Mouse (Mus musculus) bone marrow, adult 2 months (tissue): ENCODE results near the gene Tmem186. TPM values are rescaled to one million over a fixed set of nuclear protein-coding genes. Genes with fewer than 3 reads are reported as not detected.

Experiments used
- H3K27ac ChIP-seq: fragments of 200-500 bp; 2 replicates; pipeline ENCODE4 v1.5.1; 2012; ENCODE audit warnings: low read depth, mild to moderate bottlenecking, control low read depth, inconsistent platforms, low read length; ENCODE audit not compliant: control insufficient read depth, poor library complexity, insufficient read depth
- H3K4me1 ChIP-seq: fragments of 200-500 bp; 2 replicates; pipeline ENCODE4 v1.6.1; 2011; ENCODE audit warnings: low read length; ENCODE audit not compliant: control insufficient read depth, insufficient read depth
- H3K4me3 ChIP-seq: fragments of 200-500 bp; replicated peaks from 2 replicates; pipeline ENCODE3; 2011; ENCODE audit warnings: mild to moderate bottlenecking, low read depth, low read length, control low read depth; ENCODE audit not compliant: control insufficient read depth
- CTCF ChIP-seq: fragments of 200-500 bp; IDR thresholded peaks from 2 replicates; pipeline ENCODE4 v1.5.1; 2011; ENCODE audit warnings: low read length, control low read depth; ENCODE audit not compliant: control insufficient read depth, insufficient read depth
- POLR2A ChIP-seq: fragments of 200-500 bp; IDR thresholded peaks from 2 replicates; pipeline ENCODE4 v1.6.1; 2011; ENCODE audit warnings: low read depth, mild to moderate bottlenecking, control low read depth, low read length, borderline replicate concordance; ENCODE audit not compliant: control insufficient read depth
- WGBS: fragments of 180-500 bp; shearing (Covaris S2); methylation state at CpG from one replicate; pipeline ENCODE4 v1.1.7; 2018; 5-methylcytosine and 5-hydroxymethylcytosine counted together
- polyA plus RNA-seq: library from polyadenylated mRNA; stranded (reverse); fragments of >200 nt; gene quantifications from 2 replicates; pipeline ENCODE4 v1.2.4, GENCODE M21; 2011; ENCODE audit warnings: low replicate concordance; ENCODE audit not compliant: missing spikeins, insufficient read depth, insufficient read length

The Tmem186 gene
- polyA plus RNA-seq, 1 experiment, result 8.0 TPM

DNA sequence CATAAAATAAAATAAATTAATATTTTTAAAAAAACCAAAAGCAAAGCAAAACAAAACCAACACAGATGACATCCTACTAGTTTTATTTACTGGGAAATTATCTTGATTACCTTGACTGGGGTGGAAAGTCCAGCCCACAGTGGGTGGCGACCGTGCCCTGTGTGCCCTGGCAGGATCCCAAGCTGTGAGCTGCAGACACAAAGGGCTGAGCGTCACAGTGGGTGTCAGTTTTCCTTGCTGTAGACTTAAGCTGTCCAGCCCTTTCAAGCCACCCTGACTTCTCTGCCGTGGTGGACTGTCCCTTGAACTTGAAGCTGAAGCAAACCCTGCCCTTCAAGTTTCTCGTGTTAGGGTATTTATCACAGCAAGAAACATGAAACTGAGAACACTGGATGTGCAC, 40.5 kb upstream of the Tmem186 start:
- H3K4me1 ChIP-seq, result peaks cover 3% of the 10 kb centered on the region
- WGBS, result 53% methylated on average over 5 of the region's 5 CpGs
- peak overlapping the region; percentile 83 for H3K27ac ChIP-seq
- TF ChIP-seq POLR2A (peak; percentile 49), CTCF (no peak)
- no peak overlapping the region for H3K4me3 ChIP-seq

DNA sequence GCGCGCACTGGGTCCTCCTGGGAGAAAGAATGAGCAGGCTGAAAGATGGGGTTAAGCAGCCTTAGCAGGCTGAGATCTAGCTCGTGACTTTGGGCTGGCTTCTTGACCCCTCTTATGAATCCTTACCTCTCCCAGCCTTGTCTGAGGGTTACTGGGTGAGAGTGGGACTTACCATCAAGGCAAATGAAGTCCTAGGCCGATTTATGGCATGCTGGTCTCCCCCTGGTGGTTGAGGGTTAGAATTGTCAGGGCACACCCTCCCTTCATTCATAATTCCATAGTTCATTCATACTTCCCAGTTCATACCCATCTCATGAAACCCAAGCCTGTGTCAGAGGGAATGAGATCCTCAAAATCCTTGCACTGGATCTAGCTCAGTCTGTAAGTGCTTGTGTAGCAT, 39.3 kb upstream of the Tmem186 start:
- WGBS, result 54% methylated on average over 4 of the region's 4 CpGs
- H3K4me3 ChIP-seq, result no peak overlapping the region
- H3K27ac ChIP-seq, result peak overlapping the region; percentile 80
- peaks cover 3% of the 10 kb centered on the region for H3K4me1 ChIP-seq
- peak; percentile 92 for TF ChIP-seq CTCF
- TF ChIP-seq POLR2A, result no peak

DNA sequence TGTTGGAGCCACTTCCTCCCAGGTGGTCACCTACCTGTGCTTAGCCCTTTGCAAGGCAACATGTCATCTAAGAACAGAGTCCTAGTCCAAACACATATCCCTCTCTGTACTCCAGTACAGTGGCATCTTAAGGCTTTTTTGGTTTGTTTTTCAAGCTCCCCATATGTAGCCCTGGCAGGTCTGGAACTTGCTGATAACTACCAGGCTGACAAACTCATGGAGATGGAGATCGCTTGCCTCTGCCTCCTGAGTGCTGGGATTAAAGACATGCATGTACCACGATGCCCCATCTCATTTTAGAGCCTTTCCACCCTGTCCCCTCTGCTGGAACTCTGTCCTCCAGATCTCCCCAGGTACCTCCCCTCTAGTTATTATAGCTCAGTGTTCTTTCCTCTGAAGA, 38.7 kb upstream of the Tmem186 start:
- peaks cover 3% of the 10 kb centered on the region for H3K4me1 ChIP-seq
- H3K4me3 ChIP-seq, result peak overlapping the region; percentile 19
- peak overlapping the region; percentile 80 for H3K27ac ChIP-seq
- WGBS, result 39% methylated on average over 2 of the region's 2 CpGs
- TF ChIP-seq POLR2A, result no peak
- no peak for TF ChIP-seq CTCF

DNA sequence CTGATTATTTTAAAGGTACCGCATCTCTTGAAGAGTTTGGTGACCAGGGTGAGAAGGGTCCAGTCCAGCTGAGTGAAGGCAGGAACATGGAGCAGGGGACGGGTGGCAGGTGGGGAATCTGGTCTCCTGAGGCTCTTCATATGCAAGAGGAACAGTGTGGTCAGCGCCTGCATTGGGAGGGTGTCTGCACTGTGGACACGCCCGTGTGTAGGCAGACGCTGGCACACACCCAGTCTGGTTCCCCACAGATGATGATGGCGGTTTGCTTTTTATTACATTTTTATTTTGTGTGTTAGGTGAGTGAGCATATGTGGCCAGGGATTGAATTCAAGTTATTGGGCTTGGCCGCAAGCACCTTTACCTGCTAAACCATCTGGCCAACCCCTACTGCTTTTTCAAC, 38.0 kb upstream of the Tmem186 start:
- 53% methylated on average over 8 of the region's 8 CpGs for WGBS
- Histone ChIP-seq H3K4me1 (peaks cover 4% of the 10 kb centered on the region), H3K4me3 (peak overlapping the region; percentile 5), H3K27ac (peak overlapping the region; percentile 80)
- no peak for TF ChIP-seq CTCF
- TF ChIP-seq POLR2A, result peak; percentile 52; the same call in 1 of the 2 replicates

GRCm38 (mm10) chr16:8674165-8674564, 36.7 kb upstream of the Tmem186 start:
- TF ChIP-seq CTCF (peak; percentile 80), POLR2A (no peak)
- WGBS, result 0% methylated on average over 8 of the region's 8 CpGs
- peaks cover 9% of the 10 kb centered on the region for H3K4me1 ChIP-seq
- peak overlapping the region; percentile 27 for H3K4me3 ChIP-seq
- peak overlapping the region; percentile 31 for H3K27ac ChIP-seq

DNA sequence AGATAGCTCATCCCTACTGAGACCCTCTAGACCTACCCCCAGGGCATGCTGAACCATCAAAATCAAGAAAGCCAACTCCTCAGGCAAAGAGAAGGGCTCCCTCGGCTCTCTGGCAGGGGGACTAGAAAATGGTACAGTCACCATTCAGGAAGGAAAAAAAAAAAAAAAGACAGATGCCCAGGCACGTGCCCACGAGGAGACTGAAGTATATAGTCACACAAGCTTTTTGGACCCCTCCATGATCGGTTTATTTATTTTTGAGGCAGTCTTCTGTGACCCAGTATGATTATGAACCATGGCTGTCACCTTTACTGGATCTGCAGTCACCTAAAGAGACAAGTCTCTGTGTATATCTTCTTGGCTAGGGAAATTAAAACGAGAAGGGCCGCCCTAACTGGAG, 35.8 kb upstream of the Tmem186 start:
- H3K4me1 ChIP-seq, result peaks cover 10% of the 10 kb centered on the region
- TF ChIP-seq CTCF, result no peak
- TF ChIP-seq POLR2A, result no peak
- WGBS, result 23% methylated on average over 6 of the region's 6 CpGs
- no peak overlapping the region for H3K4me3 ChIP-seq
- no peak overlapping the region for H3K27ac ChIP-seq

GRCm38 (mm10) chr16:8672811-8673210, 35.3 kb upstream of the Tmem186 start:
- Histone ChIP-seq H3K27ac (peak overlapping the region; percentile 45; the same call in 1 of the 2 replicates), H3K4me1 (peaks cover 10% of the 10 kb centered on the region), H3K4me3 (no peak overlapping the region)
- TF ChIP-seq CTCF (no peak), POLR2A (no peak)

DNA sequence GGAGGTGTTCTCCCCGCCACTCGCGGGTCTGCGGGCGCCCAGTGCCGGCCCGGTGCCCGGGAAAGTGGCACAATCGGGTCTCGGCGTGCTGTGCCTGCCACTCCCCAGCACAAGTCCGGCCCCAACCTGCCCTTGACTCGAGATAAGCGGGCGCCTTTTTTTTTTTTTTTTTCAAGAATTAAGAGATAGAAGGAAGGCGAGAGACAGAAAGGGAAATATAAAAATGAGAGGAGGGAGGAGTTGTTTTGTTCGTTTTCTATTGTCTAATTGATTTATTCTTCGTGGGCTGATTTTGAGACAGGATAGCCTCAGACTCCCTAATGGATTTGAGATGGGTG, 34.8 kb upstream of the Tmem186 start:
- Histone ChIP-seq H3K4me3 (peak overlapping the region; percentile 70), H3K27ac (peak overlapping the region; percentile 85), H3K4me1 (peaks cover 10% of the 10 kb centered on the region)
- TF ChIP-seq CTCF, result no peak
- TF ChIP-seq POLR2A, result no peak
- WGBS, result under 1% methylated on average over 18 of the region's 18 CpGs
